In genomic region chr12:44006795-44007194, GRCm38 (mm10) we compare ENCODE assay signal across 32 mouse cellular contexts.
"Had no signal": no experiment of that assay in that cellular context is flagged by ENCODE, and none has a peak within 500 bp of the region (broad histone marks: within the 10 kb centered on the region; RNA-seq: fewer than 3 reads in every experiment).

No protein-coding gene starts in this region.

- H3K9ac ChIP-seq: limb, embryonic 12.5 days; limb, embryonic 13.5 days; limb, embryonic 15.5 days; liver, embryonic 12.5 days; liver, embryonic 13.5 days; liver, embryonic 14.5 days; liver, embryonic 15.5 days; liver, postnatal 0 days; lung, embryonic 14.5 days; lung, embryonic 15.5 days; midbrain, embryonic 12.5 days; midbrain, embryonic 13.5 days; midbrain, embryonic 15.5 days; neural tube, embryonic 12.5 days had no signal

- H3K27me3 ChIP-seq: limb, embryonic 12.5 days; limb, embryonic 13.5 days; limb, embryonic 15.5 days; liver, embryonic 12.5 days; liver, embryonic 13.5 days; liver, embryonic 15.5 days; lung, embryonic 15.5 days; megakaryocyte, embryonic 14.5 days; midbrain, embryonic 12.5 days; midbrain, embryonic 13.5 days; midbrain, embryonic 15.5 days; neural tube, embryonic 12.5 days had no signal

- H3K4me1 ChIP-seq: limb, embryonic 10.5 days; limb, embryonic 12.5 days; limb, embryonic 13.5 days; limb, embryonic 15.5 days; liver, embryonic 12.5 days; liver, embryonic 13.5 days; liver, embryonic 15.5 days; lung, embryonic 15.5 days; megakaryocyte, embryonic 14.5 days; midbrain, embryonic 10.5 days; midbrain, embryonic 12.5 days; midbrain, embryonic 13.5 days; midbrain, embryonic 15.5 days; neural tube, embryonic 12.5 days had no signal

- H3K4me3 ChIP-seq: limb, embryonic 10.5 days; limb, embryonic 12.5 days; limb, embryonic 13.5 days; limb, embryonic 15.5 days; liver, embryonic 12.5 days; liver, embryonic 13.5 days; liver, embryonic 15.5 days; lung, embryonic 15.5 days; megakaryocyte, embryonic 14.5 days; midbrain, embryonic 10.5 days; midbrain, embryonic 12.5 days; midbrain, embryonic 13.5 days; midbrain, embryonic 15.5 days; myocyte; neural tube, embryonic 12.5 days had no signal

- H3K27ac ChIP-seq: limb, embryonic 10.5 days; limb, embryonic 12.5 days; limb, embryonic 13.5 days; limb, embryonic 15.5 days; liver, embryonic 12.5 days; liver, embryonic 13.5 days; liver, embryonic 14.5 days; liver, embryonic 15.5 days; lung, embryonic 15.5 days; macrophage; midbrain, embryonic 10.5 days; midbrain, embryonic 12.5 days; midbrain, embryonic 13.5 days; midbrain, embryonic 15.5 days; neural tube, embryonic 12.5 days had no signal

- H3K4me2 ChIP-seq: limb, embryonic 12.5 days; limb, embryonic 13.5 days; limb, embryonic 15.5 days; liver, embryonic 11.5 days; liver, embryonic 12.5 days; liver, embryonic 13.5 days; liver, embryonic 15.5 days; lung, embryonic 14.5 days; lung, embryonic 15.5 days; midbrain, embryonic 11.5 days; midbrain, embryonic 12.5 days; midbrain, embryonic 13.5 days; midbrain, embryonic 15.5 days; neural tube, embryonic 12.5 days had no signal

- DNase-seq: left cerebral cortex, postnatal 4 days; liver; liver, embryonic 13.5 days; liver, postnatal 0 days; lung, adult 18-20 months; lung, adult 2 months; lung, embryonic 14.5 days; lung, postnatal 10 days; lung, postnatal 14 days; lung, postnatal 36 days; lung, postnatal 4 days; midbrain, embryonic 14.5 days had no signal

- ATAC-seq: liver, embryonic 12.5 days; liver, postnatal 0 days; lung, postnatal 0 days; midbrain, embryonic 13.5 days; midbrain, embryonic 15.5 days; midbrain, embryonic 16.5 days had no signal

- H3K36me3 ChIP-seq: limb, embryonic 10.5 days; limb, embryonic 12.5 days; limb, embryonic 13.5 days; limb, embryonic 15.5 days; liver, embryonic 12.5 days; liver, embryonic 13.5 days; liver, embryonic 15.5 days; lung, embryonic 15.5 days; midbrain, embryonic 10.5 days; midbrain, embryonic 12.5 days; midbrain, embryonic 13.5 days; midbrain, embryonic 15.5 days; neural tube, embryonic 12.5 days had no signal

- H3K9me3 ChIP-seq: limb, embryonic 10.5 days; limb, embryonic 12.5 days; limb, embryonic 13.5 days; limb, embryonic 15.5 days; liver, embryonic 12.5 days; liver, embryonic 13.5 days; liver, embryonic 15.5 days; lung, embryonic 15.5 days; midbrain, embryonic 10.5 days; midbrain, embryonic 12.5 days; midbrain, embryonic 13.5 days; midbrain, embryonic 15.5 days; neural tube, embryonic 12.5 days had no signal
